ENCODE assay signal across 25 mouse cellular contexts in genomic region chr8:26750120-26750519, GRCm38 (mm10).
"Had no signal": no experiment of that assay in that cellular context is flagged by ENCODE, and none has a peak within 500 bp of the region (broad histone marks: within the 10 kb centered on the region; RNA-seq: fewer than 3 reads in every experiment).

No protein-coding gene starts in this region.

- H3K9ac ChIP-seq: heart, embryonic 12.5 days; hindbrain, embryonic 12.5 days; hindbrain, embryonic 14.5 days; intestine, embryonic 15.5 days; kidney, embryonic 15.5 days; limb, embryonic 13.5 days; limb, embryonic 15.5 days; liver, embryonic 12.5 days; liver, embryonic 14.5 days had no signal

- H3K27me3 ChIP-seq: hindbrain, embryonic 12.5 days; intestine, embryonic 15.5 days; limb, embryonic 15.5 days had no signal

- DNase-seq: gastrocnemius, postnatal 14 days; heart, postnatal 10 days; heart, postnatal 4 days; kidney, adult 18-20 months; kidney, adult 8-10 months; kidney, postnatal 14 days; kidney, postnatal 36 days; layer of hippocampus, adult 9-11 months; layer of hippocampus, postnatal 36 days; left cerebral cortex, postnatal 4 days had no signal

- H3K36me3 ChIP-seq: heart, embryonic 10.5 days; heart, embryonic 12.5 days; hindbrain, embryonic 10.5 days; hindbrain, embryonic 12.5 days; intestine, embryonic 15.5 days; kidney, embryonic 15.5 days; limb, embryonic 13.5 days; limb, embryonic 15.5 days; liver, embryonic 12.5 days had no signal

- H3K27ac ChIP-seq: heart, embryonic 10.5 days; hindbrain, embryonic 10.5 days; hindbrain, embryonic 12.5 days; hindbrain, embryonic 14.5 days; intestine, embryonic 15.5 days; kidney, embryonic 15.5 days; kidney, postnatal 0 days; limb, embryonic 13.5 days; limb, embryonic 15.5 days; liver, embryonic 12.5 days; liver, embryonic 14.5 days had no signal

- ATAC-seq: hindbrain, embryonic 16.5 days; inflammation-experienced regulatory T-cells, adult 6 months; intestine, embryonic 15.5 days; intestine, postnatal 0 days; liver, embryonic 12.5 days had no signal

- H3K4me3 ChIP-seq: heart, embryonic 10.5 days; heart, embryonic 12.5 days; hindbrain, embryonic 10.5 days; hindbrain, embryonic 12.5 days; intestine, embryonic 15.5 days; kidney, embryonic 15.5 days; limb, embryonic 13.5 days; limb, embryonic 15.5 days; liver, embryonic 12.5 days had no signal

- H3K9me3 ChIP-seq: heart, embryonic 12.5 days; intestine, embryonic 15.5 days; kidney, embryonic 15.5 days; limb, embryonic 15.5 days; liver, embryonic 12.5 days had no signal

- H3K4me2 ChIP-seq: heart, embryonic 12.5 days; hindbrain, embryonic 12.5 days; hindbrain, embryonic 14.5 days; intestine, embryonic 15.5 days; kidney, embryonic 15.5 days; limb, embryonic 13.5 days; limb, embryonic 15.5 days; liver, embryonic 12.5 days had no signal
